Mouse (Mus musculus): ENCODE data around the gene Bahcc1.

The Bahcc1 gene

GRCm38 (mm10) chr11:120206669-120207090 is 26.1 kb upstream of the Bahcc1 start:
- in situ Hi-C loops (cut with MboI), result no loop called here

- in situ Hi-C loops (cut with MboI), result no loop called here
Measured at GRCm38 (mm10) chr11:120208848-120209247, 23.9 kb upstream of the Bahcc1 start.

- in situ Hi-C loops (cut with MboI), result no loop called here
Measured at GRCm38 (mm10) chr11:120209462-120209861, 23.3 kb upstream of the Bahcc1 start.

- in situ Hi-C loops (cut with MboI), result no loop called here
Measured at GRCm38 (mm10) chr11:120215726-120216241, 17.0 kb upstream of the Bahcc1 start.

GRCm38 (mm10) chr11:120216540-120217324 is 16.0 kb upstream of the Bahcc1 start:
- in situ Hi-C loops (cut with MboI), result no loop called here

GRCm38 (mm10) chr11:120218176-120218856 is 14.4 kb upstream of the Bahcc1 start:
- in situ Hi-C loops (cut with MboI), result no loop called here

GRCm38 (mm10) chr11:120218946-120219345 is 13.8 kb upstream of the Bahcc1 start:
- in situ Hi-C loops (cut with MboI), result no loop called here

- in situ Hi-C loops (cut with MboI), result no loop called here
Measured at GRCm38 (mm10) chr11:120219916-120220522, 12.7 kb upstream of the Bahcc1 start.

- in situ Hi-C loops (cut with MboI), result no loop called here
Measured at GRCm38 (mm10) chr11:120220963-120221827, 11.6 kb upstream of the Bahcc1 start.

GRCm38 (mm10) chr11:120222425-120223104 is 10.2 kb upstream of the Bahcc1 start:
- in situ Hi-C loops (cut with MboI), result no loop called here

GRCm38 (mm10) chr11:120223586-120224487 is 8.9 kb upstream of the Bahcc1 start:
- in situ Hi-C loops (cut with MboI), result no loop called here

- in situ Hi-C loops (cut with MboI), result no loop called here
Measured at GRCm38 (mm10) chr11:120224488-120225255, 8.1 kb upstream of the Bahcc1 start.

- in situ Hi-C loops (cut with MboI), result no loop called here
Measured at GRCm38 (mm10) chr11:120225256-120226195, 7.2 kb upstream of the Bahcc1 start.

- in situ Hi-C loops (cut with MboI), result no loop called here
Measured at GRCm38 (mm10) chr11:120226421-120227280, 6.1 kb upstream of the Bahcc1 start.

- in situ Hi-C loops (cut with MboI), result no loop called here
Measured at GRCm38 (mm10) chr11:120227571-120228051, 5.1 kb upstream of the Bahcc1 start.

GRCm38 (mm10) chr11:120228116-120228890 is 4.4 kb upstream of the Bahcc1 start:
- in situ Hi-C loops (cut with MboI), result no loop called here
